Mouse (Mus musculus) embryonic fibroblast, embryonic 13.5 days (primary cell): Measurements from ENCODE around the gene Mipep.

Experiments used
- CTCF ChIP-seq: IDR thresholded peaks from 2 replicates; pipeline ENCODE4 v1.5.1; 2011; ENCODE audit warnings: mild to moderate bottlenecking, control low read depth, low read length, moderate library complexity, borderline replicate concordance; ENCODE audit not compliant: insufficient read depth
- POLR2A ChIP-seq: IDR thresholded peaks from 2 replicates; pipeline ENCODE4 v1.6.1; 2011; ENCODE audit warnings: low read depth, mild to moderate bottlenecking, control low read depth, low read length, moderate library complexity

DNA sequence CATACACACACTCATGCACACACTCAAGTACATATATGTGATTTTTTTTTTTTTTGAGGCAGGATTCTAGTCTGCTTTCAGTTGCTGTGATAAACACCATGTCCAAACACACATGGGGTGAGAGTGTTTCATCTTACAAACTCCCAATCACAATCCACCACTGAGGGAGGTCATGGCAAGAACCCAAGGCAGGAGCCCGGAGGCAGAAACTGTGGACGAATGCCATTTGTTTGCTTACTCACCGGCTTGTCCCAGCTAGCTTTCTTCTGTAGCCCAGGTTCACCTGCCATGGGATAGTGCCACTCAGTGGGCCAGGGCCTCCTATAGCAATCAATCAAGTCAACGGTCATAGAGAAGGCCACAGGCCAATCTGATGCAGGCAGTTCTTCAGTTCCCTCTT lies 125.0 kb downstream of the Mipep start:
- TF ChIP-seq POLR2A = no peak
- no peak for TF ChIP-seq CTCF
